ENCODE assay signal across 22 mouse cellular contexts in genomic region chr12:52138296-52138695, GRCm38 (mm10). TPM values are rescaled to one million over a fixed set of nuclear protein-coding genes. Genes with fewer than 3 reads are reported as not detected.
DNase-seq lines count a peak whose midpoint lies in the region; ATAC-seq and TF ChIP-seq lines count a peak whose summit lies in the region.
"Had no signal": no experiment of that assay in that cellular context is flagged by ENCODE, and none has a peak within 500 bp of the region (broad histone marks: within the 10 kb centered on the region; RNA-seq: fewer than 3 reads in every experiment).

No protein-coding gene starts in this region.

- TF ChIP-seq CTCF in brain, embryonic 14.5 days (IDR thresholded peaks at IDR 0.05; ENCODE audit: borderline replicate concordance, extremely low read depth, insufficient read depth, insufficient read length) = no peak
- no peak for TF ChIP-seq CTCF in intestine, postnatal 0 days (IDR thresholded peaks at IDR 0.05; ENCODE audit: low read depth)

- intact Hi-C loops in left cerebral cortex, postnatal 14 days (cut with DNase I) = no loop called here

- no peak for ATAC-seq in midbrain, embryonic 13.5 days
- ATAC-seq in forebrain, embryonic 14.5 days = peak; percentile 95
- ATAC-seq in intestine, postnatal 0 days = no peak
- ATAC-seq: intestine, embryonic 16.5 days had no signal

- H3K36me3 ChIP-seq in midbrain, embryonic 13.5 days = no peaks in the 10 kb centered on the region
- no peaks in the 10 kb centered on the region; the same call in 1 of the 2 replicates for H3K36me3 ChIP-seq in midbrain, embryonic 10.5 days
- H3K36me3 ChIP-seq in forebrain, embryonic 14.5 days (ENCODE audit: control insufficient read depth, insufficient read depth, low read length) = no peaks in the 10 kb centered on the region
- no peaks in the 10 kb centered on the region for H3K36me3 ChIP-seq in intestine, postnatal 0 days (ENCODE audit: control insufficient read depth, insufficient read depth)
- H3K36me3 ChIP-seq: embryonic facial prominence, embryonic 13.5 days; heart, embryonic 13.5 days; hindbrain, embryonic 15.5 days had no signal

- no peak for DNase-seq in midbrain, embryonic 10.5 days (ENCODE audit: low spot score)
- peak; percentile 17 for DNase-seq in Muller cell, postnatal 12 days (ENCODE audit: inconsistent ontology term)
- DNase-seq in brain, embryonic 14.5 days (ENCODE audit: low read depth) = peak; percentile 94
- peak; percentile 92 for DNase-seq in forebrain, embryonic 14.5 days (ENCODE audit: low spot score)
- DNase-seq in left cerebral cortex, postnatal 14 days (ENCODE audit: low spot score in 2 of 2) = no peak
- DNase-seq in yolk sac, embryonic 10.5 days (ENCODE audit: low spot score) = no peak
- DNase-seq: adrenal gland, adult 2 months; adrenal gland, postnatal 25 days; cerebellum, adult 11-12 months; cerebellum, adult 9-10 months; cerebellum, postnatal 25 days; gastrocnemius, postnatal 36 days; heart, adult 11 months; heart, postnatal 36 days had no signal

- no peak overlapping the region for H3K4me3 ChIP-seq in midbrain, embryonic 13.5 days (replicated peaks)
- no peak overlapping the region for H3K4me3 ChIP-seq in midbrain, embryonic 10.5 days
- no peak overlapping the region for H3K4me3 ChIP-seq in forebrain, embryonic 14.5 days (ENCODE audit: low read depth, low read length)
- no peak overlapping the region for H3K4me3 ChIP-seq in intestine, postnatal 0 days (ENCODE audit: low read depth, low read length)
- H3K4me3 ChIP-seq: embryonic facial prominence, embryonic 13.5 days; erythroblast, embryonic 14.5 days; heart, embryonic 13.5 days; hindbrain, embryonic 15.5 days had no signal

- 47% methylated on average over 4 of the region's 4 CpGs for WGBS in midbrain, embryonic 13.5 days
- WGBS in midbrain, embryonic 10.5 days = 82% methylated on average over 4 of the region's 4 CpGs
- WGBS in forebrain, embryonic 14.5 days = 9% methylated on average over 4 of the region's 4 CpGs
- WGBS in intestine, postnatal 0 days = 80% methylated on average over 4 of the region's 4 CpGs

- H3K9me3 ChIP-seq in midbrain, embryonic 13.5 days = no peaks in the 10 kb centered on the region
- no peaks in the 10 kb centered on the region for H3K9me3 ChIP-seq in midbrain, embryonic 10.5 days (replicated peaks)
- no peaks in the 10 kb centered on the region for H3K9me3 ChIP-seq in forebrain, embryonic 14.5 days (replicated peaks; ENCODE audit: control insufficient read depth, low read length)
- no peaks in the 10 kb centered on the region for H3K9me3 ChIP-seq in intestine, postnatal 0 days (ENCODE audit: control insufficient read depth)
- H3K9me3 ChIP-seq: embryonic facial prominence, embryonic 13.5 days; heart, embryonic 13.5 days; hindbrain, embryonic 15.5 days had no signal

- peaks cover 11% of the 10 kb centered on the region; the same call in 1 of the 2 replicates for H3K4me1 ChIP-seq in midbrain, embryonic 13.5 days (replicated peaks)
- H3K4me1 ChIP-seq in midbrain, embryonic 10.5 days = 0 out of 2 replicates have a peak, but pooled peaks cover 3% of the 10 kb centered on the region
- peaks cover 11% of the 10 kb centered on the region for H3K4me1 ChIP-seq in forebrain, embryonic 14.5 days (ENCODE audit: control insufficient read depth, insufficient read depth, low read length)
- no peaks in the 10 kb centered on the region for H3K4me1 ChIP-seq in intestine, postnatal 0 days (replicated peaks; ENCODE audit: control insufficient read depth, insufficient read depth, low read length)
- H3K4me1 ChIP-seq: embryonic facial prominence, embryonic 13.5 days; heart, embryonic 13.5 days; hindbrain, embryonic 15.5 days had no signal

- no peak overlapping the region for H3K9ac ChIP-seq in midbrain, embryonic 13.5 days (replicated peaks)
- H3K9ac ChIP-seq in forebrain, embryonic 14.5 days (ENCODE audit: low read length) = no peak overlapping the region
- no peak overlapping the region for H3K9ac ChIP-seq in intestine, postnatal 0 days (ENCODE audit: low read depth, low read length)
- H3K9ac ChIP-seq: embryonic facial prominence, embryonic 13.5 days; heart, embryonic 13.5 days; hindbrain, embryonic 15.5 days had no signal

- H3K27me3 ChIP-seq in midbrain, embryonic 13.5 days = no peaks in the 10 kb centered on the region
- no peaks in the 10 kb centered on the region for H3K27me3 ChIP-seq in midbrain, embryonic 10.5 days (ENCODE audit: low read depth, poor library complexity, severe bottlenecking)
- no peaks in the 10 kb centered on the region for H3K27me3 ChIP-seq in forebrain, embryonic 14.5 days (replicated peaks; ENCODE audit: control insufficient read depth, insufficient read depth, low read length)
- H3K27me3 ChIP-seq in intestine, postnatal 0 days (replicated peaks; ENCODE audit: control insufficient read depth, insufficient read depth, low read length) = no peaks in the 10 kb centered on the region
- H3K27me3 ChIP-seq: CH12.LX; embryonic facial prominence, embryonic 13.5 days; heart, embryonic 13.5 days; hindbrain, embryonic 15.5 days had no signal

- H3K4me2 ChIP-seq in midbrain, embryonic 13.5 days (replicated peaks) = 0 out of 2 replicates have a peak overlapping the region, but pooled peaks have one; percentile 17
- no peak overlapping the region for H3K4me2 ChIP-seq in forebrain, embryonic 14.5 days (ENCODE audit: low read length)
- H3K4me2 ChIP-seq in intestine, postnatal 0 days (replicated peaks; ENCODE audit: low read depth) = no peak overlapping the region
- H3K4me2 ChIP-seq: embryonic facial prominence, embryonic 13.5 days; heart, embryonic 13.5 days; hindbrain, embryonic 15.5 days had no signal

- no peak overlapping the region for H3K27ac ChIP-seq in midbrain, embryonic 13.5 days
- H3K27ac ChIP-seq in midbrain, embryonic 10.5 days (replicated peaks) = no peak overlapping the region
- H3K27ac ChIP-seq in forebrain, embryonic 14.5 days (ENCODE audit: low read depth, low read length) = no peak overlapping the region
- no peak overlapping the region for H3K27ac ChIP-seq in intestine, postnatal 0 days (ENCODE audit: low read depth, low read length)
- H3K27ac ChIP-seq: embryonic facial prominence, embryonic 13.5 days; heart, embryonic 13.5 days; hindbrain, embryonic 15.5 days had no signal

- TF ChIP-seq POLR2A in brain, embryonic 14.5 days (IDR thresholded peaks at IDR 0.05; ENCODE audit: borderline replicate concordance, extremely low read depth, insufficient read depth, insufficient read length, poor library complexity, severe bottlenecking) = no peak

RNA-seq across cellular contexts. Expression of gene Nubpl, which starts 40.8 kb away (rescaled TPM):
- 9.5 and 10.2 TPM in 2 replicates for polyA plus RNA-seq in midbrain, embryonic 13.5 days (2015; fragmentation: Nextera tagmentation; extraction: Ambion mirVana)
- 15.6 and 17.6 TPM in 2 replicates for polyA plus RNA-seq in midbrain, embryonic 10.5 days (2016; fragmentation: Nextera tagmentation; extraction: Ambion mirVana)
- 3.8 and 4.4 TPM in 2 replicates for polyA plus RNA-seq in brain, embryonic 14.5 days (2012; rRNA removed)
- polyA plus RNA-seq in forebrain, embryonic 14.5 days (2014; fragmentation: Nextera tagmentation; extraction: Ambion mirVana) = 8.5 TPM in 2 replicates
- 1 to 10 TPM; 5.0 to 5.3 TPM for total RNA-seq in left cerebral cortex, postnatal 14 days (2021)
- 5.7 and 6.4 TPM in 2 replicates for polyA plus RNA-seq in intestine, postnatal 0 days (2015; fragmentation: Nextera tagmentation; extraction: Ambion mirVana)

Comparison
In these comparisons a context has a peak if more than half of its experiments do, and no peak if none do; other contexts are left out.
1. DNase-seq: peak in Muller cell, postnatal 12 days (single experiment), brain, embryonic 14.5 days (single experiment) and forebrain, embryonic 14.5 days (single experiment); none in midbrain, embryonic 10.5 days (single experiment), left cerebral cortex, postnatal 14 days (0 of 2) and yolk sac, embryonic 10.5 days (single experiment).